21 mouse cellular contexts compared by ENCODE assay signal in genomic region chr7:144743874-144744273, GRCm38 (mm10). TPM values are rescaled to one million over a fixed set of nuclear protein-coding genes. Genes with fewer than 3 reads are reported as not detected.
"Had no signal": no experiment of that assay in that cellular context is flagged by ENCODE, and none has a peak within 500 bp of the region (broad histone marks: within the 10 kb centered on the region; RNA-seq: fewer than 3 reads in every experiment).

No protein-coding gene starts in this region.

- H3K27me3 ChIP-seq: limb, embryonic 15.5 days; stomach, embryonic 15.5 days had no signal

- H3K4me2 ChIP-seq: limb, embryonic 12.5 days; limb, embryonic 15.5 days; liver, embryonic 11.5 days; lung, embryonic 14.5 days; midbrain, embryonic 13.5 days; stomach, embryonic 15.5 days had no signal

- H3K4me1 ChIP-seq: limb, embryonic 12.5 days had no signal

- H3K36me3 ChIP-seq: limb, embryonic 12.5 days; limb, embryonic 15.5 days; midbrain, embryonic 13.5 days; stomach, embryonic 15.5 days had no signal

- H3K27ac ChIP-seq: limb, embryonic 12.5 days; limb, embryonic 15.5 days; liver, embryonic 14.5 days; macrophage; midbrain, embryonic 13.5 days; stomach, embryonic 15.5 days had no signal

- H3K9me3 ChIP-seq: limb, embryonic 12.5 days; limb, embryonic 15.5 days; midbrain, embryonic 13.5 days; stomach, embryonic 15.5 days had no signal

- ATAC-seq: liver, postnatal 0 days; lung, postnatal 0 days; midbrain, embryonic 13.5 days; midbrain, embryonic 16.5 days had no signal

- DNase-seq: kidney, adult 18-20 months; kidney, adult 9 months; kidney, postnatal 14 days; kidney, postnatal 4 days; left cerebral cortex, postnatal 4 days; liver, postnatal 0 days; lung, embryonic 14.5 days; retina, postnatal 1 day; right cerebral cortex, postnatal 25 days; spleen, adult 18-20 months; thymus, postnatal 36 days had no signal

- H3K9ac ChIP-seq: limb, embryonic 12.5 days; limb, embryonic 15.5 days; liver, embryonic 14.5 days; liver, postnatal 0 days; lung, embryonic 14.5 days; midbrain, embryonic 13.5 days; stomach, embryonic 15.5 days had no signal

- H3K4me3 ChIP-seq: limb, embryonic 12.5 days; limb, embryonic 15.5 days; midbrain, embryonic 13.5 days; stomach, embryonic 15.5 days had no signal

RNA-seq across cellular contexts. Expression of gene Ano1, which starts 7.9 kb away (rescaled TPM):
- total RNA-seq: megakaryocyte, adult 5-6 weeks had no signal
- polyA plus RNA-seq: macrophage had no signal
